Mouse (Mus musculus) kidney, adult 10 weeks (tissue): ENCODE results near the gene Tas2r116. TPM values are rescaled to one million over a fixed set of nuclear protein-coding genes. Genes with fewer than 3 reads are reported as not detected.

Experiments used
- polyA plus RNA-seq: library from polyadenylated mRNA; stranded (reverse); fragments of 350-450 nt; fragmentation: Illumina TruSeq; extraction: RNeasy Lipid Tissue Mini Kit (QIAGEN cat#74804); gene quantifications from one replicate; pipeline ENCODE4 v1.2.3, GENCODE M21; 2014; ENCODE audit warnings: low read depth, low replicate concordance

Gene Tas2r116
- polyA plus RNA-seq: not detected

DNA sequence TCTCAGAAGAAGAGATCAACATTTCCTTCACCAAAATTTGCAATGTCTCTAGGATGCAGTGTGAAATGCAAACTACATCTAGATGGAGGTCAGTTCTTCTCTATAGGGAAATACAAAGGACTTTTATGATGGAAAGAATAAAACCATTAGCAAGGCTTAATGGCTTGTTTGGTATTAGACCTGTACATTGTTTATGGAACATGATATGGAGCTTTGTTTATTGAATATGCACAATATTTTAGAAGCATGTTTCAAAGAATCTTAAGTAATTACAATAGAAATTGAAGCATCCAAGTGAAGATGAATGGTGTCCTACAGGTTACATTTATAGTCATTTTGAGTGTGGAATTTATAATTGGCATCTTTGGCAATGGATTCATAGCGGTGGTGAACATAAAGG is at the start of gene Tas2r116:
TSS of gene Tas2r116 (plus strand) at position 301 of the 400 bp plus-strand sequence.

DNA sequence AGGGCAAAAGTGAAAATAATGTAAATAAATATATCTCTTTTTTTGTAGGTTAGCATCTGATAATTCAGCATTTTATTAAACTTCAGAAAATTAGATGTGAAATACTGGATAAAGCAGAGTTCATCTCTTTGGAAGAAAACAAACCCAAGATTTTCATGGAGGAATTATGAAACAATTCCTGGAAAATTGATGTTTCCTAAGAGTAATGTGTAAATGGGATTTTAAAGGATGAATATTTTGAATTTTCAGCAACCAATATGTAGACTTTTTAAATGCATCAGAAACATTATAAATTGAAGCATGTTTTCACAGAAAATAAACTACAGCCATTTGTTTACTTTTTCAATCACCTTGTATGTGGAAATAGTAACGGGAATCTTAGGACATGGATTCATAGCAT is 8.4 kb upstream of the Tas2r116 start, which contains the start of gene Tas2r123:
TSS of gene Tas2r123 (plus strand) at position 301 of the 400 bp plus-strand sequence.

DNA sequence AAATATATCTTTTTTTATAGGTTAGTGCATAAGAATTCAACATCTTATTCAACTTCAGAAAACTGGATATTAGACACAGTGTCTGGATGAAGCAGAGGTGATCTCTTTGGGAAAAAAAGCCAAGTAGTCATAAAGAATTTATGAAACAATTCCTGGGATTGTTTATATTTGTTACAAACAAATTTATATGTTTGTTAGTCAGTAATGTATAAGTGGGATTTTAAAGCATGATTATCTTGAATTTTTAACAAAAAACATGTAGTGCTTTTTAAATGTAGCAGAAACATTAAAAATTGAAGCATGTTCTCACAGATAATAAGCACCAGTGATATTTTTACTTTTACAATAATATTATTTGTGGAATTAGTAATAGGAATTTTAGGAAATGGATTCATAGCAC is 12.5 kb downstream of the Tas2r116 start, which contains the start of gene Tas2r110:
TSS of gene Tas2r110 (plus strand) at position 301 of the 400 bp plus-strand sequence.

DNA sequence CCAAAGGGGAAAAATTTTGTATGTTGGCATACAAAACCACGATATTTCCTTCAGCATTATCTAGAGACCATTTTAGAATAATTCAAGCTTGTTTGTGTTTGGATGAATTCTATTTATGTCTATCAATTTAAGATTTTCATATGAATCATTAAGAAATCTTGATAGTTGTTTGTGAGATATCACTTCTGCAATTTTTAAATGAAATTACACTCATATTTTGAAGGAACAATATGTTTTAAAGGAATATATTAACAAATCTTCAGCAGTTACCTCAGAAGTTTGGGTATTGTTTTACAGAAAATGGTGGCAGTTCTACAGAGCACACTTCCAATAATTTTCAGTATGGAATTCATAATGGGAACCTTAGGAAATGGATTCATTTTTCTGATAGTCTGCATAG is 37.5 kb downstream of the Tas2r116 start, which contains the start of gene Tas2r113:
TSS of gene Tas2r113 (plus strand) at position 301 of the 400 bp plus-strand sequence.

Other genes starting within 250 kb of the Tas2r116 start
- gene A630073D07Rik, start 203.9 kb upstream of the Tas2r116 start, polyA plus RNA-seq: not detected
- not detected for gene Tas2r120, start 198.5 kb upstream of the Tas2r116 start, polyA plus RNA-seq
- not detected for gene Tas2r121, start 154.4 kb upstream of the Tas2r116 start, polyA plus RNA-seq
- gene Tas2r122, start 143.5 kb upstream of the Tas2r116 start, polyA plus RNA-seq: not detected
- not detected for gene Tas2r115, start 117.4 kb upstream of the Tas2r116 start, polyA plus RNA-seq
- not detected for gene Tas2r124, start 100.7 kb upstream of the Tas2r116 start, polyA plus RNA-seq
- not detected for gene Tas2r102, start 93.3 kb upstream of the Tas2r116 start, polyA plus RNA-seq
- not detected for gene Tas2r136, start 77.3 kb upstream of the Tas2r116 start, polyA plus RNA-seq
- gene Tas2r117, start 52.6 kb upstream of the Tas2r116 start, polyA plus RNA-seq: not detected
- gene Tas2r123, start 8.3 kb upstream of the Tas2r116 start, polyA plus RNA-seq: not detected
- gene Tas2r110, start 12.6 kb downstream of the Tas2r116 start, polyA plus RNA-seq: not detected
- not detected for gene Tas2r113, start 37.6 kb downstream of the Tas2r116 start, polyA plus RNA-seq
- not detected for gene Tas2r125, start 54.2 kb downstream of the Tas2r116 start, polyA plus RNA-seq
- not detected for gene Tas2r129, start 95.7 kb downstream of the Tas2r116 start, polyA plus RNA-seq
- gene Tas2r131, start 102.5 kb downstream of the Tas2r116 start, polyA plus RNA-seq: not detected
- gene Tas2r109, start 125.5 kb downstream of the Tas2r116 start, polyA plus RNA-seq: not detected
- not detected for gene Tas2r103, start 181.7 kb downstream of the Tas2r116 start, polyA plus RNA-seq
- gene Tas2r140, start 200.4 kb downstream of the Tas2r116 start, polyA plus RNA-seq: not detected
- 300 TPM for gene Smim10l1, start 249.5 kb downstream of the Tas2r116 start, polyA plus RNA-seq